Mouse (Mus musculus) gastrocnemius, postnatal 10 days (tissue): ENCODE measurements around the gene Asb2. TPM values are rescaled to one million over a fixed set of nuclear protein-coding genes. Genes with fewer than 3 reads are reported as not detected.

ENCODE experiments used
- DNase-seq: peaks from one replicate; pipeline ENCODE4 v3.0.0; 2021; ENCODE audit warnings: mixed read lengths
- long read RNA-seq, 2 experiments: library from polyadenylated mRNA; stranded (forward); transcript quantifications; one replicate each; pipeline ENCODE4 v2.0.0; 2021
- total RNA-seq, 2 experiments: library from RNA; stranded (reverse); gene quantifications; 2 replicates each; pipeline ENCODE4 v1.2.3; 2021

Gene Asb2
- 100 to 1,000 TPM; 104 to 141 TPM for total RNA-seq
- long read RNA-seq, experiment 1, transcript Asb2-201 (10 exons, 2,690 nt) = major isoform, 313 of 380 reads
- long read RNA-seq, experiment 1, partial matches to known transcripts = 22 of 380 reads
- long read RNA-seq, experiment 1, other reads (novel, unspliced or antisense) = 41 of 380 reads
- long read RNA-seq, experiment 2, transcript Asb2-201 (10 exons, 2,690 nt) = major isoform, 360 of 432 reads
- long read RNA-seq, experiment 2, transcript Asb2-204 (8 exons, 2,283 nt) = minor isoform, 8 of 432 reads
- long read RNA-seq, experiment 2, partial matches to known transcripts = 35 of 432 reads
- long read RNA-seq, experiment 2, other reads (novel, unspliced or antisense) = 27 of 432 reads

- peak; percentile 47 for DNase-seq
These were observed at the start of gene Asb2 for GRCm38 (mm10) chr12:103355746-103356414. Gene Asb2, minus strand, starts transcription at chr12:103356001.

- DNase-seq = no peak
These were observed 48.3 kb upstream of the Asb2 start for GRCm38 (mm10) chr12:103404131-103404530.

- DNase-seq = no peak
These were observed 41.0 kb upstream of the Asb2 start for GRCm38 (mm10) chr12:103396751-103397150.

DNA sequence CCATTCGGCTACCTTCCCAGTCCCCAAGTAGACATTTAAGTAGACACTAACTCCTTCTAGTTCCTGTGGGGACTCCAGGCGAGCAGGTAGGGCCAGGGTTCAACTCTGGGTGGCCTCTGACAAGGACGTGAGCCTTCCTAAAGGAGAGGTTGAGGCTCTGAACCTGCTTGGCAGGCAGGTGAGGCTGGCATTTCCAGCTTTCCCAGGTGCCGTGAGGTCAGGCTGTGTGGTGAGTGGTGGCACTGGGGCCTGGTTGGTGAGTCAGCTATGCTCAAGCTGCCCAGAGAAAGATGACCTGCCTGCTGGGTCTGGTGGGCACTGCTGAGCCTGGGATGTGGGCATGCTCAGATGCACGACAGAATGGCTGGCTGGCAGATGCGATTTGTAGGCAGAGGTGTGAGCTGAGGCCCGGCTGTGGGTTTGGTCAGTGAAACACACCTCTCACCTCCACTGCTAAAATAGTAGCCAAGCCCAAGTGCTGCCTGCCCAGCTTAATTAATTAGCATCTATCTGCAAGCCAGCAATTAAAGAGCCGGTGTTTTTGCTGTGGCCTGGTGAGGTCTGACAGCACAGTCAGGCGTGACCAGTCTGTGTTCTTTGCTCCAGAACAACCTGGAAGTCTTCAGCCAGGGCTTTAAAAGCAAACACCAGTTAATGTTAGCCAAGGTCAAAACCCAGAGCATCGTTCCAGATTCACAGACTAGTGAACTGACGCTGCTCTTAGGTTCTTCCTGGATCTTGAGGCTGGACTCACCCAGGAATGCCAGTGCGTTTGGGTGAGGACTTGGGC is 39.9 kb upstream of the Asb2 start:
- DNase-seq = no peak

DNA sequence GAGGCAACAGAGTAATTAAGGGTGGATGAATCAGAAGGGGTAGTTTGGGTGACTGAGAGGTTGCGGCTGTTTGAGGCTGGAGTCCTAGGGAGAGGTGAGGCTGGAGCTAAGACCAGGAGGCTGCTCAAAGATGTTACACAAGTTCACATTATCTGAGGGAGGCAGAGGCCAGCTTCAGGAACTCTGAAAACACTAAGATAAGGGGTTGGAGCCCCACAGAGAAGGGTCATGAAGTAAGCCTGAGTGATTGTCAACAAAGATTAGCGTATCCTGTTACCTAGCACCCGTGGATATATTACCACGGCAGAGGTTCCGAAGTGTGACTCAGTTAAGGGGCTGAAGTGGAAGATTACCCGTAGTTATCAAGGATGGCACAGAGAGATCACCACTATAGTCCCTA is 37.7 kb upstream of the Asb2 start:
- no peak for DNase-seq

DNA sequence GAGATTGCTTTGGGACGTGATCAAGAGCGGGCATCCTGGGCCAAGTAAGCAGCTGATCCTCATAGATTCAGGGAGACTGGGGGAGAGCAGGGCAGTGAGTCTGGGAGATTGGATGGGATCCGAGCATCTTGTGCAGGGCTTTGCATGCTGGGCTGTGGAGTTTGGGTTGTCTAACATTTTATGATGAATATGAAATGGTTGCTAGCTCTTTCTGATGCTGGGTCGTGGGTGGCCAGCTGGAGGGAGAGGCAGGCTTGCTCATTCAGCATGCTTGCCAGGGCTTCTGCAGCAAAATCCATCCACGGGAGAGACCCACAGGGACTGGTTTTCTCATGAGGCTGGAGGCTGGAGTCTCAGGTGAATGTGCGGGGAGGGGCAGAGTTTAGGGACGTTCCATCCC is 35.3 kb upstream of the Asb2 start:
- no peak for DNase-seq

- no peak for DNase-seq
These were observed 34.2 kb upstream of the Asb2 start for GRCm38 (mm10) chr12:103389982-103390381.

DNA sequence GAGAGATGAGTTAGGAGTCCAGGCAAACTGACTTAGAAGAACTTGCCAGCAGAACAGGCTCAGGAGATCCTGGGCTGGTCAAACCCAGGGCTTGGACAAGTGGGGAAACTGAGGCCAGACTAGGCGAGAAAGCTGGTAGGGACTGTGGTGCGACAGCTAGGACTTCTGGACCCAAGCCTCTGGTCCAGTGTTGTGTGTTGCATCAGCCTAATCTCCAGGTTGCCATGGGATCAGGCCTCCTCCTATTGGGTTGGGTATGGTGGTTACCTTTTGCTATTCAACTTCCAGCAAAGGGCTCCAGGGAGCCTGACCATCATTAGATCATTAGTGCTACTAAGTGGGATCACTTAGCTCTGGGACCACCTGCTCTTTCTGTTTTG is 33.5 kb upstream of the Asb2 start:
- DNase-seq = no peak

GRCm38 (mm10) chr12:103388505-103389347 is 32.9 kb upstream of the Asb2 start, which contains the start of gene Otub2:
Gene Otub2, plus strand, starts transcription at chr12:103388682.
- DNase-seq = peak; percentile 94

- no peak for DNase-seq
These were observed 24.4 kb upstream of the Asb2 start for GRCm38 (mm10) chr12:103380226-103380625.

GRCm38 (mm10) chr12:103376774-103377173 is 21.0 kb upstream of the Asb2 start:
- DNase-seq = no peak

GRCm38 (mm10) chr12:103376124-103376523 is 20.3 kb upstream of the Asb2 start:
- no peak for DNase-seq

- DNase-seq = no peak
These were observed 17.9 kb upstream of the Asb2 start for GRCm38 (mm10) chr12:103373530-103374236.

GRCm38 (mm10) chr12:103371711-103372110 is 15.9 kb upstream of the Asb2 start:
- DNase-seq = peak; percentile 61

DNA sequence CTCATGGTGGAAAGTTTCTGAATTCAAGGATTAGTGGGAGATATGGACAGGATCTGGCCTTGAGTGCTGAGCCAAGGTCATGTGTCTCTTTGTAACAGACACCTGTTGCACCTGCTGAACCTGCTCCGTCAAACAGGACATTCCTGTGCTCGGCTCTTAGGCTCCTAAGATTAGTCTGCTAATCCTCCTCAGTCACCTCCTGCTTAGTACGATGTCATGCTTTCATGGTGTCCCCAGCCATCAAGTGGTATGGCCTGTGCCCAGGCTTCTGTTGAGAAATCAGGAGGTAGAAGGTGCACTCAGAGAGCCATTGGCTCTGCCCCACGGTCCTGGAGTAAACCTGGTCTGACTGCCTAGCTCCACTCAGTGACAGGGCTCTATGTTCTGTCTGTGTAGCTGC is 15.1 kb upstream of the Asb2 start:
- no peak for DNase-seq

GRCm38 (mm10) chr12:103368777-103369176 is 13.0 kb upstream of the Asb2 start:
- no peak for DNase-seq

- no peak for DNase-seq
These were observed 12.5 kb upstream of the Asb2 start for GRCm38 (mm10) chr12:103368326-103368669.

DNA sequence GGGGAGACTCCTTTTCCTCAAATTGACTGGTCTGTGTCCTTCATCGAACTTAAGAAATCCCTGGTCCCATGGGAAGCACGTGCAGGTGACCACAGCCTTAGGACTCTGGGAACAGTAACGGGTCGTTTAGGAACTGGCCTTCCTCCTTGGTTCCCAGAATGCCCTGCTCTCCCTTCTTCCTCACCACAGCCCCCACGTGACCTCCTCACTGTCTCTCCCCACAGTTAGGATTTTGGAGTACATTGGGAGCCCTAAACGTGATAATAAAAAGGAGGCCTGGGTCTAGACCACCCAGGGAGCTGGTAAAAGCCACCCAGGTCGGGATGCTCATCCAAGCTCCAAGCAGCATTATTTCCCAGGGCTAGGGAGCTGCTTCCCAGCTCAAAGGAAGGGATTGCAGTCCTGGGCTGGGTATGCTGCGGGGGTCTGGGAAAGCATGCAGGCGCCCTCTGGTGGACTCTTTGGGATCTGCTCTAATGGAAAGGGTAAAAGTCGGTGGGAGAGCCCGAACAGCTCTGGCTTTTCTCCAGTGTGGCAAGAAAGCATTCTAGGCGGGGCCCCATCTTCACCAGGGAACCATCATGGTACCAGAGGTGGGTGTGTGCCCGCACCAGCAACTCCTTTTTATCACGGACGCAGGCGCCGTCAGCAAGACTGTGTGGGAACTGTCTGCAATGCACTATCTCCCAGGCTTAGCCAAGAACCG is 12.0 kb upstream of the Asb2 start:
- peak; percentile 85 for DNase-seq

- DNase-seq = no peak
These were observed 11.4 kb upstream of the Asb2 start for GRCm38 (mm10) chr12:103367171-103367570.

GRCm38 (mm10) chr12:103362336-103362735 is 6.5 kb upstream of the Asb2 start:
- DNase-seq = no peak
